Mouse (Mus musculus) embryonic facial prominence, embryonic 13.5 days (tissue): ENCODE measurements around the gene Zfp239. TPM values are rescaled to one million over a fixed set of nuclear protein-coding genes. Genes with fewer than 3 reads are reported as not detected.
"Not testable (repeated sequence)": the region's sequence is repeated elsewhere in the genome, so short reads cannot be mapped to it uniquely, and the experiment has no call there.

ENCODE experiments used
- ATAC-seq: fragments of 200-750 bp; cut with Nextera tagmentation; 2 replicates; pipeline ENCODE4 v1.8.0; 2017; ENCODE audit warnings: low read depth; ENCODE audit not compliant: insufficient number of reproducible peaks, insufficient read depth, low FRiP score, low TSS enrichment
- H3K27ac ChIP-seq: fragments of 300-500 bp; sonication (generic); 2 replicates; pipeline ENCODE4 v1.5.1; 2015; ENCODE audit warnings: moderate library complexity, mild to moderate bottlenecking, inconsistent platforms
- H3K27me3 ChIP-seq: fragments of 300-500 bp; sonication (generic); 2 replicates; pipeline ENCODE4 v1.6.1; 2015; ENCODE audit warnings: mild to moderate bottlenecking, inconsistent platforms
- H3K36me3 ChIP-seq: fragments of 300-500 bp; sonication (generic); 2 replicates; pipeline ENCODE4 v1.6.1; 2015; ENCODE audit warnings: mild to moderate bottlenecking, inconsistent platforms
- H3K4me1 ChIP-seq: fragments of 300-500 bp; sonication (generic); 2 replicates; pipeline ENCODE4 v1.6.1; 2015; ENCODE audit warnings: inconsistent platforms
- H3K4me2 ChIP-seq: fragments of 300-500 bp; sonication (generic); 2 replicates; pipeline ENCODE4 v1.6.1; 2015; ENCODE audit warnings: moderate library complexity, mild to moderate bottlenecking, inconsistent platforms
- H3K4me3 ChIP-seq: fragments of 300-500 bp; sonication (generic); 2 replicates; pipeline ENCODE4 v1.5.1; 2015; ENCODE audit warnings: mild to moderate bottlenecking, inconsistent platforms
- H3K9ac ChIP-seq: fragments of 300-500 bp; sonication (generic); 2 replicates; pipeline ENCODE4 v1.6.1; 2015; ENCODE audit warnings: mild to moderate bottlenecking, inconsistent platforms
- H3K9me3 ChIP-seq: fragments of 300-500 bp; sonication (generic); 2 replicates; pipeline ENCODE4 v1.6.1; 2016; ENCODE audit warnings: inconsistent platforms
- WGBS: fragments of 180-500 bp; shearing (Covaris S2); methylation state at CpG from one replicate; pipeline ENCODE4 v1.1.7; 2015; ENCODE audit warnings: mixed read lengths; 5-methylcytosine and 5-hydroxymethylcytosine counted together
- polyA plus RNA-seq: library from polyadenylated mRNA; unstranded; fragments of >200 nt; fragmentation: Nextera tagmentation; extraction: Ambion mirVana; gene quantifications from 2 replicates; pipeline ENCODE4 v1.2.1, GENCODE M21; 2015

Gene Zfp239
- polyA plus RNA-seq, 1 experiment from 2014 or later = 15.5 TPM

DNA sequence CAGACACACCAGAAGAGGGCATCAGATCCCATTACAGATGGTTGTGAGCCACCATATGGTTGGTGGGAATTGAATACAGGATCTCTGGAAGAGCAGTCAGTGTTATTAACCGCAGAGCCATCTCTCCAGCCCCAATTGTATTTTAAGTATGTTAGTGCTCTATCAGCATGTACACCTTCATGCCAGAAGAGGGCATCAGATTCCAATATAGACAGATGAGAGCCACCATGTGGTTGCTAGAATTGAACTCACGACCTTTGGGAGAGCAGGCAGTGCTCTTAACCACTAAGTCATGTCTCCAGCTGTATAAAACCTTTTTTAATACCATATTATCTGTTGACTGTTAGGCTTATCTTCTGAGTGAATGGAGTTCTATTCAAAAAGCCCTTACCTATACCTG lies 10.2 kb upstream of the Zfp239 start:
- ATAC-seq = no peak
- WGBS = 62% methylated on average over 2 of the region's 2 CpGs
- Histone ChIP-seq H3K4me2 (no peak overlapping the region), H3K9me3 (no peaks in the 10 kb centered on the region), H3K9ac (no peak overlapping the region), H3K4me1 (no peaks in the 10 kb centered on the region), H3K36me3 (peaks cover 28% of the 10 kb centered on the region), H3K27ac (no peak overlapping the region), H3K27me3 (no peaks in the 10 kb centered on the region), H3K4me3 (no peak overlapping the region)

DNA sequence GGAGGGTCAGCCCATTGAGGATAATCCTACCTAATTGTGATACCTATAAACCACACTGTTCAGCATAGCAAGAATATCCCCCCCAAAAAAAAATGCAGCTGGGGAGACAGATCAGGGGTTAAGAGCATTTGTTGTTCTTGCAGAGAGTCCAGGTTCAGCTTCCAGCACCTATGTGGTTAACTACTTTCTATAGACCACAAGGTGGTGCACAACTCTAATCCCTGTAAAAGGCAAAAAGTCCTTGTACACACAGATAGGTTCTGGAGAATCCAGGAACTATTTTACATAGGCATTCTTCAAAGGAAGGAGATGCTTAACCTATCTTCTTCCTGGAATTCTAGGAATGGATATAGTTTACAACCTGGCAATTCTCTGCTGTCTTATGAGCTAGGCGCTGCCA lies 3.9 kb upstream of the Zfp239 start:
- H3K9me3 ChIP-seq = no peaks in the 10 kb centered on the region
- no peaks in the 10 kb centered on the region; the same call in 1 of the 2 replicates for H3K36me3 ChIP-seq
- ATAC-seq = no peak
- H3K9ac ChIP-seq = no peak overlapping the region
- H3K4me1 ChIP-seq = no peaks in the 10 kb centered on the region
- no peaks in the 10 kb centered on the region for H3K27me3 ChIP-seq
- 91% methylated on average over 1 of the region's 1 CpGs for WGBS
- H3K4me3 ChIP-seq = no peak overlapping the region
- no peak overlapping the region for H3K27ac ChIP-seq
- H3K4me2 ChIP-seq = no peak overlapping the region

DNA sequence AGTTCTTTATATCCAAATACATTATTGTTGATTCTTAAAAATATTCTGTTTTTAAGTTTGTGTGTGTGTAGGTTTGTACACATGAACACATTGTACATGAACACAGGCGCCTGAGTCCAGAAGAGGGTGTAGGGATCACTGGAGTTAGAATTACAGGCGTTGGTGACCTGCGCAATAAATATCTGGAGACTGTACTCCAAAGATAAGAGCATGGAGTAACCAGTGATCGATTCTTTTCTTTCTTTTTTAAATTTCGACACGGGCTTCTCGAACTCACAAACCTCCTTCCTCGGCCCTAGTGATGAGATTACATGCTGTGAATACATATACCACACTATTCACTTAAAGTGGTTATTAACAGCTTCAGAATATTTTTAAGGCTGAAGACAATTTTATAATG lies 565 bp downstream of the Zfp239 start:
- peaks cover 8% of the 10 kb centered on the region for H3K4me1 ChIP-seq
- no peaks in the 10 kb centered on the region for H3K9me3 ChIP-seq
- H3K4me3 ChIP-seq = peak overlapping the region; percentile 62
- H3K27me3 ChIP-seq = no peaks in the 10 kb centered on the region
- no peak overlapping the region for H3K27ac ChIP-seq
- WGBS = 78% methylated on average over 8 of the region's 8 CpGs
- no peak for ATAC-seq
- no peaks in the 10 kb centered on the region for H3K36me3 ChIP-seq
- no peak overlapping the region for H3K9ac ChIP-seq
- H3K4me2 ChIP-seq = peak overlapping the region; percentile 87

DNA sequence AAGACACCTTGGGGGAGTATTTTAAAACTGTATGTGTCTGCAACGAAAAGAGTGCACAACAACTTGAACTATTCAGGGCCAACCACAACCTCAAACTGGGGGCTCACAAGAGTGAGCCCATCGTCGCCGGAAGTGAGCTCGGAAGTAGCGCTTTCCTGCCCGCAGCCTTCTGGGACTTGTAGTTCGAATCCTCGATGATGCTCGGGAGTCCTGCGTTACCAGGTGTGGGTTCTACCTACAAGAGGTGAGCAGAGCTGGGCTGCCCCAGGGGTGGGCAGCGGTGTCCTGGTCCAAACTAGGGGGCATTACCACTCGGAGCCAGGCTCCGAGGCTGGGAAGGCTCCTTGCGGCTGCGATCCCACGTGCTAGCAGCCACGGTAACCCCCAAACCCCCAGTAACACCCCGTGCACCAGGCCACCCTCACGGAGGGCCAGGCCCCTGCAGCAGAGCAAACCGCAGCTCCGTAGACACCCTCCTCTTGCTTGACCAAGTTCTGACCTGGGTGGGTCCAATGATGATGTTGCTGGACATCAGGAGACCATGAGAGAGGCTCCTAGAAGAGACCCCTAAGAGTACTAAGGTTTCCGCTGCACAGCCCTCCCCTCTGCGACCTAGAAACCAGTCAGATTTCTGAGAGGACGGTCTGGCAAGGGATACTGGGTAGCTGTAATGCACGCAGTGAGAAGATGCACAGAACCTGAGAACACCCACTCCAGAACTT lies 1.2 kb downstream of the Zfp239 start:
- ATAC-seq = peak; percentile 80
- peaks cover 8% of the 10 kb centered on the region for H3K4me1 ChIP-seq
- H3K36me3 ChIP-seq = no peaks in the 10 kb centered on the region
- no peaks in the 10 kb centered on the region for H3K27me3 ChIP-seq
- no peaks in the 10 kb centered on the region for H3K9me3 ChIP-seq
- peak overlapping the region; percentile 62 for H3K4me3 ChIP-seq
- H3K9ac ChIP-seq = peak overlapping the region; percentile 75
- whole genome bisulfite sequencing = 2% methylated on average over 26 of the region's 26 CpGs
- peak overlapping the region; percentile 87 for H3K4me2 ChIP-seq
- no peak overlapping the region for H3K27ac ChIP-seq

DNA sequence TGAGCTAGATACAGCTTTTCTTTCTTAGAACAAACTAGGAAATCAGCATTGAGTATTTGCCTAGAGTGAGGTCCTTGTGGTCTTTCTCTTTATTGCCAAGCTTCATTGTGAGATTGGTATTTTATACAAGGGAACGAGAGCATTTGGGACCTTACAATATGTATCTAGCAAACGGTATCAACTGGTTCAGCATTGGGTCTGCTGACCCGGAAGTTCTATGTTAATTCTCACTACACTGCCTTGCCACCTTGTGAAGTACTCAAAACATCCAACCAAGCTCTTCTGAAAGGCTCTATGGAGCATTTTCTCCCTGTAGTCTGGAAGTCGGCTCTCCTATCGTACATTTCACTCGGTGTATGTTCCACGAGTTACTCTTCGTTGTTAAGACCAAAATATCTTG lies 1.9 kb downstream of the Zfp239 start:
- Histone ChIP-seq H3K4me2 (peak overlapping the region; percentile 87), H3K9me3 (no peaks in the 10 kb centered on the region), H3K4me3 (peak overlapping the region; percentile 62), H3K36me3 (no peaks in the 10 kb centered on the region), H3K4me1 (peaks cover 8% of the 10 kb centered on the region), H3K9ac (no peak overlapping the region), H3K27me3 (no peaks in the 10 kb centered on the region), H3K27ac (no peak overlapping the region)
- no peak for ATAC-seq
- 93% methylated on average over 8 of the region's 8 CpGs for WGBS

DNA sequence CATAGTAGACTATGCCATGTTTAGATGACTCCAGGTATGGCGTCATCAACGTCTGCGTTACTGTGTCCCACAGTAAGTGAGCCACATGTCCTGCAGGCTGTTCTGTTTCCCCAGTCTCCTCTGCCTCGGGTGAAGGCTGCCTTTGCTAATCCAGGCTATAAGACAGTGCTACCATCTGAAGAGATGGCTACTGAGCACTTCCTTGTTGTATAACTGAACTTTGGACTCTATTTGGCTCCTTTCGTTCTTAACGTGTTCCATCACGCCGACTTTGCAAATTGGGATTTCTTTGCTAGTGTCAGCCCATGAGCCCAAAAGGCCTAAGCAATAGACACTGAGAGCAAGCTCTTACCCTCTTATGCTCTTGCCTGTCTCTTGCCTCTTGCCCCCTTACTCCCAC lies 6.3 kb downstream of the Zfp239 start:
- ATAC-seq = no peak
- H3K27ac ChIP-seq = no peak overlapping the region
- no peak overlapping the region for H3K4me3 ChIP-seq
- H3K4me1 ChIP-seq = peaks cover 8% of the 10 kb centered on the region
- no peaks in the 10 kb centered on the region for H3K27me3 ChIP-seq
- H3K9ac ChIP-seq = no peak overlapping the region
- no peaks in the 10 kb centered on the region for H3K9me3 ChIP-seq
- H3K4me2 ChIP-seq = no peak overlapping the region
- 91% methylated on average over 8 of the region's 8 CpGs for WGBS
- peaks cover 17% of the 10 kb centered on the region for H3K36me3 ChIP-seq

DNA sequence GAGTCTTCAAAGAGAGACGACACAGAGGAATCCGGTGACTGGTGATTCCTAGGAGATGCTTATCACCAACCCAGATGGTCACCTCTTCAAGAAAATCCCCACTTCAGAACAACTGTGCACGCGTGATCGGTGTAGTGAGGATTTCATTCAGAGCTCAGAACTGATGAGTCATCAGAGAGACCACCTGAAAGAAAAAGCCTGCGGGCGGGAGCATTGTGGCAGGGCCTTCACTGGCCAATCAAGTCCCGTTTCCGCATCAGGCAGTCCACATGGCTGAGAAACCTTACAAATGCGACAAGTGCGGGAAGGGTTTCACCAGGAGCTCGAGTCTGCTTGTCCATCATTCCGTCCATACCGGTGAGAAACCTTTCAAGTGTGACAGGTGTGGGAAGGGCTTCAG lies 9.1 kb downstream of the Zfp239 start:
- 84% methylated on average over 14 of the region's 14 CpGs for WGBS
- Histone ChIP-seq H3K9ac (no peak overlapping the region), H3K9me3 (no peaks in the 10 kb centered on the region), H3K27ac (no peak overlapping the region), H3K36me3 (peaks cover 17% of the 10 kb centered on the region), H3K4me1 (no peaks in the 10 kb centered on the region), H3K27me3 (no peaks in the 10 kb centered on the region), H3K4me3 (no peak overlapping the region), H3K4me2 (no peak overlapping the region)
- no peak for ATAC-seq

DNA sequence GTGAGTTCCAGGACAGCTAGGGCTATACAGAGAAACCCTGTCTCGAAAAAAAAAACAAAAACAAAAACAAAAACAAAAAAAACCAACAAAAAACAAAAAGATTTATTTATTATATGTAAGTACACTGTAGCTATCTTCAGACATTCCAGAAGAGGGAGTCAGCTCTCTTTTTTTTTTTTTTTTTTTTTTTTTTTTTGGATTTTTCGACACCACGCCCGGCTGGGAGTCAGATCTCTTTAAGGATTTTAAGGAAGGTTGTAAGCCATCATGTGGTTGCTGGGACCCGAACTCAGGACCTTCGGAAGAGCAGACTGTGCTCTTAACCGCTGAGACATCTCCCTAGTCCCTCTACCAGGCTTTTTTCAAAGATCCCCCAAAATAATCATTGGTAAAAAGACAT lies 11.6 kb downstream of the Zfp239 start:
- H3K4me3 ChIP-seq, H3K27me3 ChIP-seq, ATAC-seq, H3K27ac ChIP-seq, H3K4me2 ChIP-seq, H3K9me3 ChIP-seq, H3K9ac ChIP-seq, H3K4me1 ChIP-seq: not testable (repeated sequence)
- H3K36me3 ChIP-seq = peaks cover 17% of the 10 kb centered on the region
- 88% methylated on average over 7 of the region's 7 CpGs for WGBS

DNA sequence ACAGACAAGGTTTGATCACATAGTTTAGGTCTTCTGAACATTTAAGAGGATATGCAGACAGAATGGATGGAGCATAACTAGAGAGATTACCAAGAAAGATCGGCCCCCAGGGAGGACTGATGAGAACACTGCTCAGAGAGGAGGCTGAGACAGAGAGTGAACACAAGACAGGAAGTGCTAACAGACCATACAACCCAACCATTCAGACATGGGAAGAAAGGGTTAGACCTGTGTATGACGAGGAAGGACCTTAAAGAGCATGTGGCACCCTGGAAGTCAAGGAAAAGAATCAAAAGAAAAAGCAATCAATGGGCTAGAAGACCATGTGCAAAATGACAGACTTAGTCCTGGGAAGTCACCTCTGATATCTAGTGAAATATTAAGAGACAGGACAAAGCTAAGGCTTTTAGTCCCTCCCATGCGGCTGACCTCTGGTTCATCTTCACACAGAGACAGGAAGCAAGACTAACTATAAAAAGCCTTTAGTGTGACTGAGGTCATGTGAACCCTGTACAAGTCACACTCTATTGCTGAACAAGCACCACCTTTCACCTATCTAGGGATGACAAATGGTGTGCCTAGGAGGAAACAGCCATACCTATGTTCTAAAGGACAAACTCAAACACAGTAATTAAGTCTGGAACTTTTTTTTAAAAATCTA lies 12.9 kb downstream of the Zfp239 start:
- no peaks in the 10 kb centered on the region for H3K27me3 ChIP-seq
- H3K4me2 ChIP-seq = no peak overlapping the region
- H3K36me3 ChIP-seq = peaks cover 17% of the 10 kb centered on the region
- no peak overlapping the region for H3K9ac ChIP-seq
- ATAC-seq = no peak
- WGBS = 76% methylated on average over 3 of the region's 3 CpGs
- H3K27ac ChIP-seq = no peak overlapping the region
- H3K4me3 ChIP-seq = no peak overlapping the region
- H3K9me3 ChIP-seq = no peaks in the 10 kb centered on the region
- H3K4me1 ChIP-seq = no peaks in the 10 kb centered on the region

DNA sequence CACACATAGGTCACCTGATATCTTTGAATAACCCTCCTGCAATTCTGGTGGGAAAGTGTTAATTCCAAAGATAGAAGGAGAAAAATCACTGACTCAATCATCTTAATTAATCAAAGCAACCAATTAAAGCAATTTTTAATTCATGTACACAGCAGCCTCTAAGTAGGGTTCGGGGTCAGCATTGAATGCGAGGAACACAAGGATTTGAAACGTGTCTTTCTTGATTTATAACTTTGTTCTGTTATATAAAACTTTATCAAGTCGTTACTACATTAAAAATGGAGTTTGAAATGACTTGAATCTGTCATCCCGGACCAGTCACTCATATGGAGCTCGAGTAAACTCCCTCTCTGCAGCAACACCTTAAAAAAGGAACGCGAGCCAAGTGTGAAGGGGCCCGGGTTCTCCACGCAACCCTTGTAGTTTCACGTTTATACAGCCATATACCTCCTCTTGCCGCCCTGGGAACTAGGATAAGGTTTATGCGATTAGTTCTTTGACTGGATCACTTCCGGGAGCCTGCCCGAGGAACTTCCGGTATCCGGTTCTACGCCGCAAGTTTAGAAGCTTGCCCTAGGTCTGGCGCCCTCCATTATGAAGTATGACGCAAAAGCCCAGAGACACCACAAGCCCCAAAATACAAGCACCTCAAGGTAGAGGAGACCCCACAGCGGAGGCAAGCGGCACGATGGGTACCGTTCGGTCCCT lies 17.0 kb downstream of the Zfp239 start:
- peak; percentile 78 for ATAC-seq
- H3K4me1 ChIP-seq = peaks cover 7% of the 10 kb centered on the region
- 13% methylated on average over 26 of the region's 26 CpGs for WGBS

DNA sequence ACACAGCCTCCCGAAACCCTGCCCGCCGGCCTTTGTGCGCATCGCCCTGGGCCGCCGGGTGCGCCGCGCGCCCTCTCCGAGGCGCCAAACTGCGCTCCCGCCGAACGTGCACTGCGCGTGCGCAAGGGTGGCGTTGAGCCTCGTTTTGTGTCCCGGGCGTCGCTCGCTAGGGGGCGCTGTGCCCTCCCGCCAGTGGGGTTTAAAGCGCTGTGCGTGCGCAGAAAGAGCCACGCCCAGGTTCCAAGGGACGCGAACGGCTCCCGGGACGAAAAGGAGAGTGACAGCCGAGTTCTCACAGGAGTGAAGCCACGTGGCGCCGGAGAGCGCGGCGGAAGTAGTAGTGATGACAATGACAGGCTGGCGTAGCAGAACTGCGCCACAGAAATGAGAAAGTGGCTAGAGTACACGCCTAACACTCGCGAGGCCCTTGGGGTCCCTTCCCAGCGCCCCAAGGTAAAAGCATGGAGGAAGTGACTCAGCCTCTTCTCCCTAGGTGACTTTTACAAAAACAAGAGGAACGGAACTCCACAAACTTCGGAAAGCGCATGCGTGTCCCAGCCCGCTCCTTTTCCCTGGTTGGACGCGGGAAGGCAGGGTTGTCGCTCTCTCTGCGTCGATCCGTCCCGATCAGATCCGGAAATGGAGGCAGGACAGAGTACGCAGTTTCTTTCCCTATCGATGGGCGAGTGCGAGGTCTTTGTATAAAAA lies 17.7 kb downstream of the Zfp239 start:
- peak overlapping the region; percentile 79 for H3K9ac ChIP-seq
- WGBS = under 1% methylated on average over 67 of the region's 67 CpGs
- peak overlapping the region; percentile 99 for H3K27ac ChIP-seq
- H3K4me2 ChIP-seq = peak overlapping the region; percentile 65
- no peaks in the 10 kb centered on the region for H3K27me3 ChIP-seq
- H3K4me1 ChIP-seq = peaks cover 7% of the 10 kb centered on the region
- H3K36me3 ChIP-seq = no peaks in the 10 kb centered on the region
- no peaks in the 10 kb centered on the region for H3K9me3 ChIP-seq
- ATAC-seq = peak; percentile 87
- peak overlapping the region; percentile 55 for H3K4me3 ChIP-seq

More for the DNA sequence above, 17.0 kb downstream of the Zfp239 start:
- H3K27me3 ChIP-seq = no peaks in the 10 kb centered on the region
- H3K9me3 ChIP-seq = no peaks in the 10 kb centered on the region
- no peaks in the 10 kb centered on the region for H3K36me3 ChIP-seq
- H3K4me2 ChIP-seq = peak overlapping the region; percentile 65
- peak overlapping the region; percentile 99 for H3K27ac ChIP-seq
- peak overlapping the region; percentile 79 for H3K9ac ChIP-seq
- H3K4me3 ChIP-seq = peak overlapping the region; percentile 55
